Mouse (Mus musculus): Measurements from ENCODE around the gene Sac3d1. TPM values are rescaled to one million over a fixed set of nuclear protein-coding genes. Genes with fewer than 3 reads are reported as not detected.
A peak's percentile ranks its signal among the peaks of the same experiment; 100 is the strongest.
"Not testable (repeated sequence)": the region's sequence is repeated elsewhere in the genome, so short reads cannot be mapped to it uniquely, and the experiment has no call there.

Gene Sac3d1
- 4.9 and 8.2 TPM in 2 replicates for total RNA-seq (2017)

DNA sequence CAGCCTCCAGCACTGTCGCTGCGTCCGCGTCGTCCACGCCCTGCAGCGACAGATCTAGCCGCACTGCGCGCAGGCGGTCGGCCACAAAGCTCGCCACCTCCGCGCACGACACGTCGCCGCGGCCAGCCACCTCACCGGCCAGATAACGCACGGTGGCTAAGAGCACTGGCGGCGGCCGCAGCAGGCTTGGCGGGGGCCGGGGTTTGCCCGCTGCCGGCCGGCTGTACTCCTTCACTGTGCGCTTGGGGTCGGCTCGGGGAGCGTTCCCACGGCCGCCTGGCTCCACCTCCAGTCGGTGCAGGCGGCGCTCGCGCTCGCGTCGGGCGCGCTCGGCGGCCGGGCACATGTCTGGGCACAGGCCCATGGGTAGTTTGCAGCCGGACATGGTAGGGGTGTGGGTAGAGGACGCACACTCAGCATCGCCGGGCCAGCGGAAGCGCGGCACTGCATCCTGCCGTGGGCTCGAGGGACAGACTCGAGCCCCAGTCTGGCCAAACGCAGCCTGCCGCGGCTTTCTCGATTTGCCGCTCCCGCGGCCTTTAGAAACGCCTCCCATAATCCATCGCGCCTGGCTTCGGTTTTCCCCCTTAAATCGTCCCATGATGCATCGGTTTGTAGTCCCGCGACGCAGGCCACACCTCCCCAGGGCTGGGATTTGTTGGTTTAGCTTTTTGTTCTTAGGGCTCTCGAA lies at the start of gene Sac3d1:
Sac3d1 (minus strand) TSS at position 665 of the 691 bp plus-strand sequence.
- ATAC-seq (replicated peaks; ENCODE audit: low read depth, poor library complexity, severe bottlenecking) = peak; percentile 91

GRCm38 (mm10) chr19:6166750-6167149 lies 48.3 kb upstream of the Sac3d1 start:
- ATAC-seq (replicated peaks; ENCODE audit: low read depth, poor library complexity, severe bottlenecking) = no peak

- ATAC-seq (replicated peaks; ENCODE audit: low read depth, poor library complexity, severe bottlenecking) = peak; percentile 39; the same call in 1 of the 2 replicates
These were observed 45.6 kb upstream of the Sac3d1 start for GRCm38 (mm10) chr19:6163872-6164547.

DNA sequence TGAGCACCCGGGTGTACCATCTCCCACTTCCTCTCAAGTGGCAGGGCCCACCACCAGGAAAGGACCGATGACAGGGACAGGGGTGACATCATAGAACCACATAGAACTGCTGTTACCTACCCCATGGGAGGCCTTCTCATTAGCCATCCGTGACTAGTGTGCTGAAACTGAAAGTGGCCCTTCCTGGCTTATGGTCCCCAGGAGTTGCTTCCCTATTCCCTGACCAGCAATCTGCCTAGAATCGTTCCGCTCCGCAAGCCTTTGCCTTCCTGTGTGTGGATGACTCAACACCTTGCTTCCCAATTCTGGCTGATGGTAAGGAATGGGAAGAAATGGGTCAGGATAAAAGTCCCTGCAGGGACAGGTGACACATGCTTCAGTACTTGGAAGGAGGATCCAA lies 38.8 kb upstream of the Sac3d1 start:
- ATAC-seq (replicated peaks; ENCODE audit: low read depth, poor library complexity, severe bottlenecking) = peak; percentile 79

DNA sequence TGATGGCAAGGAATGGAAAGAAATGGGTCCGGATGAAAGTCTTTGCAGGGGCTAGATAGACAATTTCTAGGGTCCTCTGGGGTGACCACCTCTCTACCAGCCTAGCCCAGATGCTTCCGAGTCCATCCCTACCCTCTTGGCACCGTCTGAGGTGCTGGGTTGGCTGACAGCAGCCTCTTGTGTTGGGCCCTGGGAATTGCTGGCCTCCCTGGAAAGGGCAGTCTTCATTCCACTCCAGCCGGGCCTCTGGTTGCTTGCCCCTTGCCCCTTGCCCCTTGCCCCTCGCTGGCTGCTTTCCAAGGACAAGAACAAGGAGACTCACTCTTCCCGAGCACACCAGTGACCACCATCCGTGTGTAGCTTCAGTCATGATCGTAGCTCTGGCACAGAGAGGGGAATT lies 37.9 kb upstream of the Sac3d1 start:
- no peak for ATAC-seq (replicated peaks; ENCODE audit: low read depth, poor library complexity, severe bottlenecking)

GRCm38 (mm10) chr19:6155174-6155573 lies 36.7 kb upstream of the Sac3d1 start:
- ATAC-seq (replicated peaks; ENCODE audit: low read depth, poor library complexity, severe bottlenecking) = no peak

DNA sequence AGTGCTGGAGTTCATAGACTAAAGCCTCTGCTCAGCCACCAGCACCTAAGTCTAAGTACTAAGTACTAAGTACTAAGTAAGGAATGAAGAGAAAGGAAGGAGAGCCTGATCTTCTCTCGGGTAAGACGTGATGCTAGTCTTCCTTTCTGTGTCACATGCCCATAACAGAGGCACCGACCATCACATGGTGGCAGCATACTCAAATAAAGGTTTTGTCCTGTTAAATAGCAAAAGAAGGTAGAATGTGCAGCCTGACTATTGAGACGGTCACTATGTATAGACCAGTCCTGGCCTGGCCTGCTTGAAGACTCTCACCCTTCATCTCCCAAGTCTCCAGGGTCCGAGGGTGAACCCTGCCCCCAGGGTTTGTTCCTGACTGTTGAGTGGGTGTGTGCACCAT lies 26.4 kb upstream of the Sac3d1 start:
- no peak for ATAC-seq (replicated peaks; ENCODE audit: low read depth, poor library complexity, severe bottlenecking)

- peak; percentile 85 for ATAC-seq (replicated peaks; ENCODE audit: low read depth, poor library complexity, severe bottlenecking)
These were observed 22.9 kb upstream of the Sac3d1 start, which contains the start of gene Arl2 for GRCm38 (mm10) chr19:6141394-6141749. TSS of gene Arl2 (minus strand) at chr19:6141548.

DNA sequence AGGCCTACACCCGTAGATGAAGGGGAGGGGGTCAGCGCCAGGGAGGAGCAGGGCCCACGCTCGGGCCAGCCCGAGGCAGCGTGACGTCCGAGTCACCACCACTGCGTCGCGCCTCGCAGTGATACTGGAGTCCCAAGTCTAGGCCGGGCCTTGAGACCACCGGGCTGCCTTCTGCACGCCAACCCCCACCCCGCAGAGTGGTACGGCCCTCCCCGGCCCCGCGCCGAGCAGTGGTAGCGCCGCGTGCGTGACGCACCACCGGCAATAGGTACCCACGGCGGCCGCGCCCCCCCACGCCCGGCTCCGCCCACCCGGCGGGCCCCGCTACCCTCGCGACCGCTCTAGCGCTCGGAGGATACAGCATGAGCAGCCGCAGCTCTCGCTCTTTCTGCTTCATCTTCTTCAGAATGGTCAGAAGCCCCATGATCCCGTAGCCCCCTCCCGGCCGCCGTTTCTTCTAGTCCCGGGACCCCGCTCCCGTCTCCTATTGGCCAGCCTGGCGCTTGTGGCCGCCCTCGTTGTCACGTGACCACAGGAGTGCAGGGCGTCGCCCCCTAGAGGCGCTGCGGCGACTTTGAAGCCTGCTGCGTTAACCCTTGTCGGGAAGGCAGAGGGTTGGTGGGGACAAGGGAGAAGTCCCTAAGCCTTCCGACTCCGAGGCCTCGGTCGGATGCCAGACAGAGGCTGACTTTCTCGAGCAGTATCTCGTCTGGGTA lies 22.4 kb upstream of the Sac3d1 start, which contains the start of gene Batf2:
Batf2 (plus strand) TSS at position 306 of the 716 bp plus-strand sequence.
- peak; percentile 81 for ATAC-seq (replicated peaks; ENCODE audit: low read depth, poor library complexity, severe bottlenecking)

DNA sequence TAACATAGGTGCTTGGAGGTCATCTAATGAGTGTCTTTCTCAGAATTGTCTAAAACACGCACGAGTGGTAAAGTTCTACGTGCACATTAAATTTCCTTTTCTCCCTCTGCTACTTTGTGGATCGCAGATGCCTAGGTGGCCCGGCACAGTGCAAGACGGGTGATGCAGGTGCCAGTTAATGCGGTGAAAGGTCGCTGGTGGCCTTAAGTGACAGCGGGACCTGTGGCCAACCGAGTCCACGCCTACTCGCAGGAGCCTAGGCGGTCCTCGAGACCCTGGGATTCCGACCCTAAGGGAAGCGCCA lies 21.9 kb upstream of the Sac3d1 start:
- peak; percentile 32; the same call in 1 of the 2 replicates for ATAC-seq (replicated peaks; ENCODE audit: low read depth, poor library complexity, severe bottlenecking)

GRCm38 (mm10) chr19:6139701-6140100 lies 21.3 kb upstream of the Sac3d1 start:
- ATAC-seq (replicated peaks; ENCODE audit: low read depth, poor library complexity, severe bottlenecking) = no peak

- no peak for ATAC-seq (replicated peaks; ENCODE audit: low read depth, poor library complexity, severe bottlenecking)
These were observed 17.9 kb upstream of the Sac3d1 start for GRCm38 (mm10) chr19:6136397-6136796.

- not testable (repeated sequence) for ATAC-seq (replicated peaks; ENCODE audit: low read depth, poor library complexity, severe bottlenecking)
These were observed 14.7 kb upstream of the Sac3d1 start for GRCm38 (mm10) chr19:6133197-6133596.

- ATAC-seq (replicated peaks; ENCODE audit: low read depth, poor library complexity, severe bottlenecking) = no peak
These were observed 13.8 kb upstream of the Sac3d1 start for GRCm38 (mm10) chr19:6132171-6132827.

DNA sequence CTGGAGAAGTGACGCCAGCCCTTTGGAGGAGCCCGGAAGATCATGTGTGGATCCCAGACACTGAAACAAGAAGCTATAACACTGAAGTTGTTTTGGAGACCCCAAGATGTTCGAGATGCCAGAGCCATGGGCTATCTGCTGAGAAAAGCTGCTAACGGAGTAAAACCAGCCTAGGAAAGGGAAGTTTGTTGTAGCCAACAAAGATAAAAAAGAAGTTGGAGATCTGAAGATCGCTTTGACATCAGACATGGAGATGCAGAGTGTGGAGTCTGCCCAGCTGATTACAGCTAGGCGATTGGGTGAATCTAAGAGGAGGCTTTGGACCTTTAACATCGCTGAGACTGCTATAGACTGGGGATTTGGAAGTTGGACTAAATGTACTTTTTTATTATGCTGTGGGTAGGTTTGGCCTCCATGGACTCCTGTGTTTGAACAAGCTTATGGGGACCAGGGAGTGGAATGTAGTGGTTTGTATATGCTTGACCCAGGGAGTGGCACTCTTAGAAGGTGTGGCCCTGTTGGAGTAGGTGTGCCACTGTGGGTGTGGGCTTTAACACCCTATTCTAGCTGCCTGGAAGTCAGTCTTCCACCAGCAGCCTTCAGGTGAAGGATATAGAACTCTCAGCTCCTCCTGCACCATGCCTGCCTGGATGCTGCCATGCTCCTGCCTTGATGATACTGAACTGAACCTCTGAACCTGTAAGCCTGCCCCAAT lies 12.1 kb upstream of the Sac3d1 start:
- not testable (repeated sequence) for ATAC-seq (replicated peaks; ENCODE audit: low read depth, poor library complexity, severe bottlenecking)

DNA sequence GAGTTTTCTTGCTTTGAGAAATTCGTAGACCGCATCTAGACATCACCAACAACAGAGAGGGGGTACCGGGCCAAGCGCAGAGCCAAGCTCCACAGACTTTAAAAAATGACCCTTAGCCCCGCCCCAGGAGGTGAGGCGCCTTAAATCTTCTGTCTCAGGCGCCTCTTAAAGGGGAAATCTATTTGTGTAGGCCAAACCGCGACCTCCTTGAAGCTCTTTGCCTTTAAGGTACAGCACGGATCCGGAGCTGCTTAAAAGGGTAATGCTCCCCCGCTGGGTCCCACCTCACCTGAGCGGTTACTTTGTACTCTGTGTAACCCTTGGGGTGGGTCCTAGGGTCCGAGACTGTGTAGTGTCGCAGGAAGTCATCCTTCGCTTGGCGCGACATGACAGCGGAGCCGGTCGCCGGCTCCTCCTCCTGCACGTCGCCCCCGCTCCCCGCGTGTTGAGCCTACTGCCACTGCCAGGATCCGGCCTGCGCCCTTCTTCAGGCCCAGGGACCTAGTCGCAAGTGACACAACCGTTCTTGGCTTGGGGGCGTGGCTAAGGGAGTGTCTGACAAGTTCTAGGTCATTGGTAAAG lies 9.4 kb upstream of the Sac3d1 start, which contains the start of gene Snx15:
Snx15 (minus strand) TSS at position 545 of the 582 bp plus-strand sequence.
- peak; percentile 96 for ATAC-seq (replicated peaks; ENCODE audit: low read depth, poor library complexity, severe bottlenecking)

- ATAC-seq (replicated peaks; ENCODE audit: low read depth, poor library complexity, severe bottlenecking) = no peak
These were observed 8.5 kb upstream of the Sac3d1 start for GRCm38 (mm10) chr19:6126789-6127580.

DNA sequence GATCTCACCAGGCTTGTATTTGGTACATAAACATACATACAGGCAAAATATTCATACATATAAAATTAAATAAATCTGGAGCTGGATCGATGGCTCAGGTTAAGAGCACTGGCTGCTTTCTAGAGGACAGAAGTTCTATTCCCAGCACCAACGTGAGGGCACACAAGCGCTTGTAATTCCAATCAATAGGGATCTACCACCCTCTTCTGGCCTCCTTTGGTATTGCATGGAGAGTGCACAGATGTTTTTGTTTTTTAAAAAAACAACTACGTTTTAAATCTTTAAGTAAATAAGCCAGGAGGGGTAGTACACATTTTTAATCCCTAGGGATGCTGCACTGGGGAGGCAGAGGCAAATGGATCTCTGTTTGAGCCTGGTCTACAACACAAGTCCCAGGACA lies 7.8 kb upstream of the Sac3d1 start:
- no peak for ATAC-seq (replicated peaks; ENCODE audit: low read depth, poor library complexity, severe bottlenecking)

DNA sequence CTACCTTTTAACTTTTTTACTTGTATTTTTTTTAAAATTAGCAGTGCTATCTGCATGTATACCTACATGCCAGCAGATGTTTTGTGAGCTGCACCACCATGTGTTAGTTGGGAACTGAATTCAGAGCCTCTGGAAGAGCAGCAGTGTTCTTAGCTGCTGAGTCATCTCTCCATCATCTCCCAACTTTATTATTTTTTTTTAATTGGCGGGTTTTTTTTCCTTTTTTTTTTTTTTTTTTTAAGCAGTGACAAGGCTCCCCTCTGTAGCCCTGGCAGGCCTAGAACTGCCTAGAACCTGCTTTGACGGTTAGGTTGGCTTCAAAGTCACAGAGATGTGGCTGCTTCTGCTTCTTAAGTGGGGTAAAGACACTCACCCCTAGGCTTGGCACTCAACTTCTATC lies 6.4 kb upstream of the Sac3d1 start:
- no peak for ATAC-seq (replicated peaks; ENCODE audit: low read depth, poor library complexity, severe bottlenecking)

Data from common myeloid progenitor, adult 5-6 weeks (primary cell).